Mouse (Mus musculus) C2C12 (cell line): ENCODE measurements around the gene Mpdz. TPM values are rescaled to one million over a fixed set of nuclear protein-coding genes. Genes with fewer than 3 reads are reported as not detected.

Experiments
- H3K27me3 ChIP-seq: one replicate; pipeline ENCODE4 v1.6.1; 2011; ENCODE audit not compliant: control insufficient read depth, insufficient read depth, insufficient read length
- H3K36me3 ChIP-seq: one replicate; pipeline ENCODE4 v1.6.1; 2011; ENCODE audit not compliant: control insufficient read depth, insufficient read depth
- H3K4me3 ChIP-seq: one replicate; pipeline ENCODE4 v1.5.1; 2011; ENCODE audit warnings: mild to moderate bottlenecking, control low read depth; ENCODE audit not compliant: poor library complexity, insufficient read depth, severe bottlenecking
- H3K79me2 ChIP-seq: one replicate; pipeline ENCODE4 v1.6.1; 2011; ENCODE audit not compliant: control insufficient read depth, insufficient read depth
- H3K79me3 ChIP-seq: one replicate; pipeline ENCODE4 v1.6.1; 2011; ENCODE audit warnings: low read depth, control low read depth
- H3ac ChIP-seq: one replicate; pipeline ENCODE3; 2011; ENCODE audit warnings: low read depth; ENCODE audit not compliant: control insufficient read depth, insufficient read length
- CEBPB ChIP-seq: IDR thresholded peaks from one replicate; pipeline ENCODE4 v1.6.1; 2011; ENCODE audit warnings: low read depth, mild to moderate bottlenecking, control low read depth, moderate library complexity
- CTCF ChIP-seq: IDR thresholded peaks from one replicate; pipeline ENCODE4 v1.5.1; 2011; ENCODE audit not compliant: control insufficient read depth, insufficient read depth, insufficient read length
- FOSL1 ChIP-seq: IDR thresholded peaks from one replicate; pipeline ENCODE4 v1.8.0; 2011; ENCODE audit warnings: mild to moderate bottlenecking, low read length; ENCODE audit not compliant: poor library complexity, insufficient read depth, severe bottlenecking
- MAX ChIP-seq: IDR thresholded peaks from one replicate; pipeline ENCODE4 v1.6.1; 2011; ENCODE audit warnings: mild to moderate bottlenecking, control low read depth
- MYOD1 ChIP-seq: IDR thresholded peaks from one replicate; pipeline ENCODE4 v1.6.1; 2011; ENCODE audit warnings: low read depth; ENCODE audit not compliant: control insufficient read depth, insufficient read length
- MYOG ChIP-seq: IDR thresholded peaks from one replicate; pipeline ENCODE4 v1.6.1; 2011; ENCODE audit not compliant: control insufficient read depth, insufficient read length; ENCODE audit errors: extremely low read depth
- USF1 ChIP-seq: IDR thresholded peaks from one replicate; pipeline ENCODE4 v1.6.1; 2011; ENCODE audit warnings: low read depth, mild to moderate bottlenecking, control low read depth, moderate library complexity
- polyA plus RNA-seq: library from polyadenylated mRNA; unstranded; fragments of >200 nt; fragmentation: generic; extraction: Trizol; gene quantifications from one replicate; pipeline ENCODE4 v1.2.1, GENCODE M21; 2012; ENCODE audit warnings: missing spikeins

Mpdz gene
- polyA plus RNA-seq, 1 experiment, result 13.4 TPM

GRCm38 (mm10) chr4:81249245-81249644, 193.4 kb downstream of the Mpdz start:
- no peaks in the 10 kb centered on the region for H3K79me3 ChIP-seq
- H3K36me3 ChIP-seq, result no peaks in the 10 kb centered on the region
- H3K79me2 ChIP-seq, result no peaks in the 10 kb centered on the region
- no peaks in the 10 kb centered on the region for H3K27me3 ChIP-seq
- H3K4me3 ChIP-seq, result no peak overlapping the region
- H3ac ChIP-seq, result no peak overlapping the region
- TF ChIP-seq FOSL1 (no peak), MYOG (no peak), CEBPB (no peak), MYOD1 (no peak), MAX (no peak), CTCF (no peak), USF1 (no peak)

- no peak overlapping the region for H3K4me3 ChIP-seq
- TF ChIP-seq MAX (no peak), MYOD1 (no peak), USF1 (no peak), FOSL1 (no peak), MYOG (no peak), CEBPB (no peak), CTCF (no peak)
- H3K27me3 ChIP-seq, result no peaks in the 10 kb centered on the region
Observed at GRCm38 (mm10) chr4:81236227-81236626, 206.4 kb downstream of the Mpdz start.

More at GRCm38 (mm10) chr4:81236227-81236626, 206.4 kb downstream of the Mpdz start:
- no peaks in the 10 kb centered on the region for H3K79me3 ChIP-seq
- H3K36me3 ChIP-seq, result no peaks in the 10 kb centered on the region
- H3ac ChIP-seq, result no peak overlapping the region
- no peaks in the 10 kb centered on the region for H3K79me2 ChIP-seq
